Mouse (Mus musculus) liver, embryonic 11.5 days (tissue): Measurements from ENCODE around the gene Vmn1r58. TPM values are rescaled to one million over a fixed set of nuclear protein-coding genes. Genes with fewer than 3 reads are reported as not detected.
"Not testable (repeated sequence)": the region's sequence is repeated elsewhere in the genome, so short reads cannot be mapped to it uniquely, and the experiment has no call there.

ENCODE experiments used
- ATAC-seq: fragments of 200-750 bp; cut with Nextera tagmentation; replicated peaks from 2 replicates; pipeline ENCODE4 v1.8.0; 2017; ENCODE audit warnings: moderate number of reproducible peaks, mild to moderate bottlenecking, moderate TSS enrichment, moderate library complexity; ENCODE audit not compliant: low FRiP score
- DNase-seq: peaks from one replicate; pipeline ENCODE4 v3.0.0-alpha.2; 2017; ENCODE audit warnings: low spot score
- H3K27ac ChIP-seq: fragments of 300-500 bp; sonication (generic); 2 replicates; pipeline ENCODE4 v1.5.1; 2014; ENCODE audit warnings: mild to moderate bottlenecking, low read depth, low read length, control low read depth
- H3K27me3 ChIP-seq: fragments of 300-500 bp; sonication (generic); replicated peaks from 2 replicates; pipeline ENCODE4 v1.6.1; 2014; ENCODE audit warnings: low read length, mixed read lengths; ENCODE audit not compliant: control insufficient read depth, insufficient read depth
- H3K36me3 ChIP-seq: fragments of 300-500 bp; sonication (generic); 2 replicates; pipeline ENCODE4 v1.6.1; 2014; ENCODE audit warnings: mild to moderate bottlenecking, low read length, moderate library complexity, mixed read lengths; ENCODE audit not compliant: control insufficient read depth, insufficient read depth
- H3K4me1 ChIP-seq: fragments of 300-500 bp; sonication (generic); replicated peaks from 2 replicates; pipeline ENCODE4 v1.6.1; 2014; ENCODE audit warnings: low read length, mixed read lengths; ENCODE audit not compliant: control insufficient read depth, insufficient read depth
- H3K4me2 ChIP-seq: fragments of 300-500 bp; sonication (generic); 2 replicates; pipeline ENCODE4 v1.6.1; 2014; ENCODE audit warnings: mild to moderate bottlenecking, control low read depth, moderate library complexity
- H3K4me3 ChIP-seq: fragments of 300-500 bp; sonication (generic); 2 replicates; pipeline ENCODE4 v1.5.1; 2014; ENCODE audit warnings: low read depth, low read length, control low read depth
- H3K9ac ChIP-seq: fragments of 300-500 bp; sonication (generic); 2 replicates; pipeline ENCODE4 v1.6.1; 2014; ENCODE audit warnings: low read depth, low read length, control low read depth
- H3K9me3 ChIP-seq: fragments of 300-500 bp; sonication (generic); 2 replicates; pipeline ENCODE4 v1.6.1; 2016; ENCODE audit warnings: low read length, inconsistent platforms, mixed read lengths; ENCODE audit not compliant: control insufficient read depth
- WGBS: fragments of 180-500 bp; shearing (Covaris S2); extraction: QIAGEN DNeasy Blood & Tissue Kit; methylation state at CpG from one replicate; pipeline ENCODE4 v1.1.7; 2014; 5-methylcytosine and 5-hydroxymethylcytosine counted together
- polyA plus RNA-seq: library from polyadenylated mRNA; unstranded; fragments of >200 nt; fragmentation: Nextera tagmentation; extraction: Ambion mirVana; gene quantifications from 2 replicates; pipeline ENCODE4 v1.2.1, GENCODE M21; 2014

Vmn1r58 gene
- not detected in 2 replicates for polyA plus RNA-seq

DNA sequence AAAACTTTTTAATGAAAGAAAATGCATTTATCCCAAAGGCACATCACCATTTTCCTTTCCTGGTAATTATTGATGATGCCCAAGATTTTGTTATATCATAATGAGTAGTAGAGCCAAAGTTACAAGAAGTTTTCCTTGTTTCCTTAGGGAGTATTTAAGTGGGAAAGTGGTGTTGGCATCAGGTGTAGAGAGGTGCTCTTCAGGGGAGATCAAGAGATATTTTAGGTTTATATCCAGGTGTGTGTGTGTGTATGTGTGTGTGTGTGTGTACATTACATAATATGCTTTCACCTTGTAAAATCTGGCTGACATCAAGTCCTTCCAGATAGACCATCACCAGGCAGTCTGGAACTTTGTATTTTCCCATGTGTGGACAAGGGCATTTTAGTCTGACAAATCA lies at the start of gene Vmn1r58:
Gene Vmn1r58 (minus strand): TSS at position 101 of the 400 bp plus-strand sequence.
- H3K4me3 ChIP-seq, DNase-seq, H3K27ac ChIP-seq, H3K4me1 ChIP-seq, H3K36me3 ChIP-seq, H3K9me3 ChIP-seq, H3K4me2 ChIP-seq, ATAC-seq, H3K9ac ChIP-seq, H3K27me3 ChIP-seq: not testable (repeated sequence)

DNA sequence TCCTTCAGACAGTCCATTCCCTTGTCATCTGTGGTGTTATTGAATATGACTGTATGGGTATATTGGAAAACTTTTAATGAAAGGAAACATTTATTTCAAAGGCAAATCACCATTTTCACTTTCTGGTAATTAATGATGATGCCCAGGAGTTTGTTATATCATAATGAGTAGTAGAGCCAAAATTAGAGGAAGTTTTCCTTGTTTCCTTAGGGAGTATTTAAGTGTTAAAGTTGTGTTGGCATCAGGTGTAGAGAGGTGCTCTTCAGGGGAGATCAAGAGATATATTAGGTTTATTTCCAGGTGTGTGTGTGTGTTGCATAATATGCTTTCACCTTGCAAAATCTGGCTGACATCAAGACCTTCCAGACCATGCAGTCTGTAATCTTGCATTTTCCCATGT lies 43.5 kb upstream of the Vmn1r58 start, which contains the start of gene Vmn1r59:
Gene Vmn1r59 (minus strand): TSS at position 101 of the 400 bp plus-strand sequence.
- no peak within 1 kb of the TSS for H3K9ac ChIP-seq
- ATAC-seq (no peak), DNase-seq (no peak)
- H3K9me3 ChIP-seq = peaks cover 6% of the 10 kb centered on the region
- no peaks in the 10 kb centered on the region for H3K36me3 ChIP-seq
- H3K4me1 ChIP-seq = no peaks in the 10 kb centered on the region
- no peak within 1 kb of the TSS for H3K4me3 ChIP-seq
- no peaks in the 10 kb centered on the region for H3K27me3 ChIP-seq
- H3K27ac ChIP-seq = no peak within 1 kb of the TSS
- no peak within 1 kb of the TSS for H3K4me2 ChIP-seq

DNA sequence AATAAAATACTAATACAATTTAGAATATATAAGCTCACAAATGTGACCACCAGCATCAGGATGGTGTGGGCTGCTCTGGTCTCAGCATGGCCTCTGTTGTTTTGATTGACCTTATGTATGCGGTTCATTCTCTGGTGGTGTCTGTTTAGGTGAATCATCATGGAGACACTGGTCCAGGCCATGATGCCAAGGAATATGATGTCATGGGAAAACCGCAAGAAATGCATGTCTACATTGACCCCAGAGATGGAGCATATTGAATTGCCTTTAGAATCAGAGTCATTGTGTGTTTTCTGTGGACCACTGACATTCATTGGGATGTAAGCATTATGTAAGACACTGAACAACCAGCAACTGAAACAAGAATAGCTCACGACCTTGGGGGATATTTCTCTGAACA lies 40.8 kb upstream of the Vmn1r58 start:
- not testable (repeated sequence) for H3K27ac ChIP-seq, H3K36me3 ChIP-seq
- WGBS = 69% methylated on average over 3 of the region's 3 CpGs

DNA sequence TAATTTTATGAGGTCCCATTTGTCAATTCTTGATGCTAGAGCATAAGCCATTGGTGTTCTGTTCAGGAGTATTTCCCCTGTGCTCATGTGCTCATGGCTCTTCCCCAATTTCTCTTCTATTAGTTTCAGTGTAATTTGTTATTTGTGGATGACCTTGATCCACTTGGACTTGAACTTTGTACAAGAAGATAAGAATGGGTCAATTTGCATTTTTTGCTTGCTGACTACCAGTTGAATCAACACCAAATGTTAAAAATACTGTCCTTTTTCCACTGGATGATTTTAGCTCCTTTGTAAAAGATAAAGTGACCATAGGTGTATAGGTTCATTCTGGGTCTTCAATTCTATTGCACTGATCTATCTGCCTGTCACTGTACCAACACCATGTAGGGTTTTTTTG lies 35.4 kb upstream of the Vmn1r58 start:
- Histone ChIP-seq H3K36me3 (no peaks in the 10 kb centered on the region), H3K4me1 (no peaks in the 10 kb centered on the region), H3K9ac (no peak overlapping the region), H3K27ac (no peak overlapping the region), H3K4me3 (no peak overlapping the region), H3K9me3 (no peaks in the 10 kb centered on the region), H3K4me2 (no peak overlapping the region), H3K27me3 (no peaks in the 10 kb centered on the region)
- ATAC-seq (no peak), DNase-seq (no peak)

More for the DNA sequence above, 40.8 kb upstream of the Vmn1r58 start:
- H3K4me3 ChIP-seq, ATAC-seq, H3K9me3 ChIP-seq, H3K9ac ChIP-seq, H3K27me3 ChIP-seq, DNase-seq, H3K4me2 ChIP-seq, H3K4me1 ChIP-seq: not testable (repeated sequence)

DNA sequence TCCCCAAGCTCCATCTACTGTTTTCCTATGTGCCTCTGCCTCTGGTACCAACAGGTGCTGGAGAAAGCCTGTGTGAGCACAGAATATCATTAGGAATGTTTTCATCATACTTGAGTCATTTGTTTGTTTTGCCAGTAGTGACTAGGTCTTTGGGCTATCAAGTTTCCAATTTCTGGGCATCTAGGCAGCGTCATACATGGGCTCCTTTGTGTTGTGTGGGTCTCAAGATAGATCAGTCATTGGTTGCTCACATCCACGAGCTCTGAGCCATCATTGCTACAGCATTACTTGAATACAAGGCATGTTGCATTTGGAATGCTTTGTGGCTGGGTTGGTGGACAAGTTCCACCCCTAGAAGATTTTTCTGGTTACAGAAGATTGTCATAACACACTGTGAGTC lies 7.0 kb downstream of the Vmn1r58 start:
- H3K9ac ChIP-seq = no peak overlapping the region
- H3K9me3 ChIP-seq = peaks cover 2% of the 10 kb centered on the region
- 20% methylated on average over 2 of the region's 2 CpGs for WGBS
- no peak for DNase-seq
- no peaks in the 10 kb centered on the region for H3K36me3 ChIP-seq
- H3K4me2 ChIP-seq = no peak overlapping the region
- H3K27me3 ChIP-seq = no peaks in the 10 kb centered on the region
- H3K27ac ChIP-seq = no peak overlapping the region
- no peak for ATAC-seq
- no peak overlapping the region for H3K4me3 ChIP-seq
- no peaks in the 10 kb centered on the region for H3K4me1 ChIP-seq

DNA sequence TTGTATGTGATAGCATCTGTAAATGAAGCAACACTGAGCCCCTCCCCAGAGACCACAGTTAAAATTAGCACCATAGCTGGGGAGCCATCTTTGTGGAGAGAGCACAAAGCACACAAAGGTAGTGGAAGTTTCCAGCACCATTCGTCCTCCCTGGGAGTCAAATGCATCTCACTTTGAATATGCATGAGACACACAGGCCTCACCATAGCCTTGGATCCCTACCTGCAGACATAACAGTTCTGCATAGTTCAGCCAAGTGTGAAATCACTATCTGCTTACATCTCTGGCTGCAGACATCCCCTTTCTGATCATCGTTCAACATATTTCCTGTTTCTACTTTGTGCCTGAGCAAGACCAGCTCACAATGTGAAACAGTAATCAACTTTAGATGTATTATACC lies 46.5 kb downstream of the Vmn1r58 start:
- Histone ChIP-seq H3K4me1 (no peaks in the 10 kb centered on the region), H3K9ac (no peak overlapping the region), H3K9me3 (peaks cover 3% of the 10 kb centered on the region), H3K27ac (no peak overlapping the region), H3K4me3 (no peak overlapping the region), H3K36me3 (no peaks in the 10 kb centered on the region), H3K4me2 (no peak overlapping the region), H3K27me3 (no peaks in the 10 kb centered on the region)
- WGBS = 75% methylated on average over 2 of the region's 2 CpGs
- ATAC-seq (no peak), DNase-seq (no peak)

DNA sequence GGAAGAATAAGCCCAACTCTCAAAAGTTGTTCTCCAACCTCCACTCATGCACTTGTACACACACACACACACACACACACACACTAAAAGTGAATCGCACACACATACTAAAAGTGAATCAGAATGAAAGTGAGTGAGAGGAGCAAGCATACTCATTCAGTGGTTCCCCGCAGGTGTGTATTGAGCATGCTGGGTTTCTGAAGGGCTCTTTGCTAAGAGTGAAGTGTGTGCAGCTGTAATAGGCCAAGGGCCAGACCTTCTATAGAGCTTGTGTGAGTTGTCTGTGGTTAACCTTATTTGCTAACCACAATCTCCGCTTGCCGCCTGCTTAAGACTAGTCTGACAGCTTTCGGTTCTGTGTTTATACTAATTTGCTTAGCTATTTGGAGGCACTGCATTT lies 49.6 kb downstream of the Vmn1r58 start:
- no peak overlapping the region for H3K9ac ChIP-seq
- H3K4me1 ChIP-seq = no peaks in the 10 kb centered on the region
- DNase-seq (no peak), ATAC-seq (no peak)
- no peak overlapping the region for H3K4me2 ChIP-seq
- H3K27me3 ChIP-seq = no peaks in the 10 kb centered on the region
- H3K36me3 ChIP-seq = no peaks in the 10 kb centered on the region
- peaks cover 5% of the 10 kb centered on the region for H3K9me3 ChIP-seq
- WGBS = 91% methylated on average over 5 of the region's 5 CpGs
- no peak overlapping the region for H3K4me3 ChIP-seq
- H3K27ac ChIP-seq = no peak overlapping the region

Other genes starting within 250 kb of the Vmn1r58 start
- gene Vmn1r56, start 216.6 kb downstream of the Vmn1r58 start, polyA plus RNA-seq = not detected in 2 replicates
- gene Vmn1r57, start 194.9 kb downstream of the Vmn1r58 start, polyA plus RNA-seq = not detected in 2 replicates
- gene Gm5065, start 62.9 kb downstream of the Vmn1r58 start, polyA plus RNA-seq = not detected in 2 replicates
- gene Nlrp2, start 62.4 kb downstream of the Vmn1r58 start, polyA plus RNA-seq = not detected in 2 replicates
- not detected in 2 replicates for gene Vmn1r59, start 43.4 kb upstream of the Vmn1r58 start, polyA plus RNA-seq
- gene Vmn2r28, start 80.6 kb upstream of the Vmn1r58 start, polyA plus RNA-seq = not detected in 2 replicates
- not detected in 2 replicates for gene Vmn1r60, start 133.9 kb upstream of the Vmn1r58 start, polyA plus RNA-seq
- not detected in 2 replicates for gene Vmn1r61, start 199.9 kb upstream of the Vmn1r58 start, polyA plus RNA-seq